Mouse (Mus musculus): Measurements from ENCODE around the gene Micu2. TPM values are rescaled to one million over a fixed set of nuclear protein-coding genes. Genes with fewer than 3 reads are reported as not detected.
"Not testable (repeated sequence)": the region's sequence is repeated elsewhere in the genome, so short reads cannot be mapped to it uniquely, and the experiment has no call there.

Gene Micu2
- total RNA-seq, 2 experiments from 2014 or later = 13.8 to 38.3 TPM

DNA sequence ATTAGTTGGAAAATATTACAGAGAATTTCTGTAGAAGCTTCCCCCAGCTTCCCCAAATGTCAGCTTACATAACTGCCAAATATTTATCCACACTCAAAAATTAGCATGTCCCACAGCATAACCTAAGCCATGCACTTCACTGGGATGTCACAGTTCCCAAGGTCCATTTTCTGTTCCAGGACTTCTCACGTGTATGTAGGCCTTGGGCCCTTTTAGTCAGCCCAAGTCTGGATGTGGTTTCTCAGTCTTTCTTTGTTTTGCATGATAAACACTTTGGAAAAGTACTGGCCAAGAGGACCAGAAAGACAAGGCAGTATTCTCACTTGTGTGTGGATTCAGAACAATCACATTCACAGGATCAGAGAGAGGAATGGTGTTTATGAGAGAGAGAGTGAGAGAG is 97.1 kb downstream of the Micu2 start:
- ATAC-seq (replicated peaks; ENCODE audit: low FRiP score, poor library complexity, severe bottlenecking) = no peak

DNA sequence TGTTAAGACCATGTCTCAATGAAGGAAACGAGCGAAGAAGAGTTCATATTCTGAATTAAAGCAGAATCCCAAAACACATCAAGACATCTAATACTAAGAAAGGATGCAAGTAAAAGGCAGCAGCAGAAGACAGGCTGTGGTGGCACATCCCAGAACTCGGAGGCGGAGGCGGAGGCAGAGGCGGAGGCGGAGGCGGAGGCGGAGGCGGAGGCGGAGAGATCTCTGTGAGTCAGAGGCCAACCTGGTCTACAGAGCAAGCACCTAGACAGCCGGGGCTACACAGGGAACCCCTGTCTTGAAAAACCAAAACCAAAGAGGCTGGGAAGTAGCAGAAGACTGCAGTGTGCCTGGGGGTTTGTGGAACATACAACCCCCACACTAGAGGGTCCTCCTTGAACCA is 102.2 kb downstream of the Micu2 start:
- ATAC-seq (replicated peaks; ENCODE audit: low FRiP score, poor library complexity, severe bottlenecking) = no peak

DNA sequence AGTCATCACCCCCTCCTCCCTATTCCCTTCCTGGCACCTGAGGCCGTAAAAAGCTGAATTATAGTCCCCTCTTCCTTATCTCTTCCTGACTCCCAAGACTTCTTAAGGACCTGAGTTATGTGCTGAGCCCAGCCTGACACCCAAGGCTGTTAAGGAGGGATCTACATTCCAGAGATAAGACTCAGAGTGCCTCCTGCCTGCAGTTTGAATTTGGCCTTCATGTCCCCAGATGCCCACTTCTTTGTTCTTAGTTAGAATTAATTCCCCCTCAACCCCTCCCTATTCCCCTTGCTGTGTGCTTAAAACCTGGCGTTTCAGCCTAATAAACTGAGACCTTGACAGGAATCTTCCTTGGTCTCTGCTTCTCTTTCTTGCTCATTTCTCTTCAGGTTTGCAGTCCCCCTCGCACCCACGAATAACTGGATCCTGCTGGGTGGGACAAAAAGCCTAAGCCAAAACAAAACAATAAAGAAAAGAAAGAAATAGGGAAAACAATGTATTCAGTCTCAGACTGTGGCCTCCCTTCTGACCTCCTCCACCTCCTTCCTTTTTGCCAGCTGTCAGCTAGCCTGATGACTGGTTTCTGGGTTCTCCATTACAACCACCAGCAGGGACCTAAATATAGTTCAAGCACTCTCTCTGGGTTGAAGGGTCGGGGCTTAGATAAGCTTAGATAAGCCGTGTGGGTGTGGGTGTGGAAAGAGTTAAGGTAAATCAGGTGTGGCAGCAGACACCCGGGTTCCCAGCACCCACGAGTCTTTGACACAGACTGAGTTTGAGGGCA is 102.8 kb downstream of the Micu2 start:
- not testable (repeated sequence) for ATAC-seq (replicated peaks; ENCODE audit: low FRiP score, poor library complexity, severe bottlenecking)

DNA sequence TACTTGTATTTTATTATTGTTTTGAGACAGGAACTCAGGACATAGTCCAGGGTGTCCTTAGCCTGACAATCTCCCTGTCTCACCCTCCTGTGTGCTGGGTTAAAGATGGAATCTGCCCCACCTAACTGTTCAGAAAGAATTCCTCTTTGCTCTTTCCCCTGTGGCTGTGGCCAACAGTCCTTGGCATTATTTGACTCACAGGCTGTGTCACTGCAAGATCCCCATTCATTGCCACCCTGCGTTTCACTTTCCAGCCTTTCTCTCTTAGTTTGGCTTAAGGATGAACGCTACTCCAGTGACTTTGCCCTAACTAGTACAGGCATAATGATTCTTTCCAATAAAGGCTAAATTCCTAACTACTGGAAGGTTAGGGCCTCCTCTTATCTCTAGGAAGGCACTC is 104.7 kb downstream of the Micu2 start:
- ATAC-seq (replicated peaks; ENCODE audit: low FRiP score, poor library complexity, severe bottlenecking) = no peak

DNA sequence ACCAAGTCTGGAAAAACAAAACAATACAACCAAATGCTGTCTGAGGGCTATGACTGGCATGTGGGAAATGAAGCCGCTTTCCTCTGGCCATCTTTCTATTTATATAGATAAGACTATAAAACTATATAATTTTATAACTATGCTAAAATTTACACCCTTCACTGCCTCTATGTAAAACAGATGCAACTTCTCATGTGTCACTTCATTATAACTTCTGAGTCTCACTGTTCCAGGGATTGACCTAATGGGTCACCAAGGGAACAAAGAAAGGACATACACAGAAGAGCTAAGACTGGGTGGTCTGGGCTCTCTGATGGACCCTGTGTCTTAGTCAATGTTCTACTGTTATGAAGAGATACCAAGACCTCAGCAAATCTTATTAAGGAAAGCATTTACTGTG is 106.1 kb downstream of the Micu2 start:
- no peak for ATAC-seq (replicated peaks; ENCODE audit: low FRiP score, poor library complexity, severe bottlenecking)

DNA sequence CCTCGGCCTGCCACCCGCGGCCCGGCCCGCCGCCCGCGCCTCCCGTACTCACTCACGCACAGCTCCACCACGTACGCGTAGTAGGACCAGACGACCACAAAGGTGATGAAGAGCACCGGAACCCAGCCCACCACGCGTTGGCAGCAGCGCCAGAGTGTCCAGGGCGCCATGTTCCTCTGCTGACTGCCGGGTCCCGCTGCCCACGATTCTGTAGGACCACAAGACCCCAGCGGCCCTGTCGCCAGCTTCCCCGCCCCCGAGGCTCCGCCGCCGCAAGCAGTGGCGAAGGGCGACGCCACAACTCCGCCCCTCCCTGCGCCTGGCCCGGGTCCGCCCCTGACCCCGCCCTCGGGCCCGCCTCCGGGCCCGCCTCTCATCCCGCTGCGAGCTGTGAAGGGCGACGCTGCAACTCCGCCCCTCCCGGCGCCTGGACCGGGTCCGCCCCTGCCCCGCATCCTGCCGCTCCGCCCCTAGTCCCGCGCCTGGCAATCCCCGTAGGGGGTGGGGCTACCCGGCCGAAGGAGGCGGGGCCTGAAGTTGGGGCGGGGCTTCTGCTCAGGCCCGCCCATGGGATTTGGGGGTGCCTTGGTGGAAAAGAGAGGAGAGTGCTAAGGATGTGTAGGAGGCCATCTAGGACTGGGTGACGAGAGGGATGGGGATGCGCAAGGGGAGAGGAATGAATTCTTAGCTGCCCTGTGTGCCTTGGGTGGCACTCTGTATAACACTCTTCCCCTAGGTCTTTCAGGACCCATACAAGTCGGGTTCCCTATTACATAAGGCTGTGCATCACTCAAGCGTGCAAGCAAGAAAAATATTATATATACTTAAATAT is 108.8 kb downstream of the Micu2 start, which contains the start of gene Zdhhc20:
TSS of gene Zdhhc20 (minus strand) at position 266 of the 832 bp plus-strand sequence.
- ATAC-seq (replicated peaks; ENCODE audit: low FRiP score, poor library complexity, severe bottlenecking) = peak; percentile 97

DNA sequence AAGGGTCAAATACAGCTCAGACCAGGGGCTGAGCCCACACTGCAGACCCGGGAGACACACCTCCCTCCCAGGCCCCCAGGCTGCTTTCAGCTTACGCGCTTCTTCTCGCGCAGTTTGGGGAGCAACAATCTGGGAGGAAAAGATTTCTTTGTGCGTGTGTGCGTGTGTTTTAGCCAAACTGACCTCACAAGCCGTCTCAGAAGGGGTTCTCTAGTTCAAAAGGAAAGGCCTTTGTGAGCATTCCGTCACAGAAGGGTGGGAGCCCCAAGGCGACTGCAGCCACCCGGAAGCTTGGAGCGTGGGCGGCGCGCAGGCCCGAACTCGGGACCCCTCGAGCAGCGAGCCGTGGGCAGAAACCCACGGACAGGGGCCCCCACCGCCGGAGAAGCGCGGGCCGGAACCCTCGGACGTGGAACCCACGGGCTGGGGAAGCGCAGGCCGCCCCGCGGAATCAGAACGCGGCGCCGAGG is 109.5 kb downstream of the Micu2 start:
- no peak for ATAC-seq (replicated peaks; ENCODE audit: low FRiP score, poor library complexity, severe bottlenecking)

DNA sequence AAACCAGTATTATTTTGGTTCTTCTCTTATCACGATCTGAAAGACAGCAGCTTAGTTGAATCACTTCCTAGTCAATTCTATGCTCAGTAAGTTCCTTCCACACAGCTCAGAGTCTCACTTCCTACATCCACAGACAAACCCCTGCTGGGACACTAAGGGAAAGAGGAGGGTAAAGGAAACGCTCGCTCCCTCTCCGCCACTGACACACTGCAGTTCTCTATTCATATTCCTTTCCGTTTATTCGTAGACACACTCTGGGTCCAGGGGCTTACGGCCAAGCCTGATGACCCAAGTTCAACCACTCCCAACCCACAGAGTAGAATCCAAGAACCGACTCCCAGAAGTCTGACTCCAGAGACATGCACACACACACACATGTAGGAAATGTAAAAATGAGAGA is 111.9 kb downstream of the Micu2 start:
- no peak for ATAC-seq (replicated peaks; ENCODE audit: low FRiP score, poor library complexity, severe bottlenecking)

DNA sequence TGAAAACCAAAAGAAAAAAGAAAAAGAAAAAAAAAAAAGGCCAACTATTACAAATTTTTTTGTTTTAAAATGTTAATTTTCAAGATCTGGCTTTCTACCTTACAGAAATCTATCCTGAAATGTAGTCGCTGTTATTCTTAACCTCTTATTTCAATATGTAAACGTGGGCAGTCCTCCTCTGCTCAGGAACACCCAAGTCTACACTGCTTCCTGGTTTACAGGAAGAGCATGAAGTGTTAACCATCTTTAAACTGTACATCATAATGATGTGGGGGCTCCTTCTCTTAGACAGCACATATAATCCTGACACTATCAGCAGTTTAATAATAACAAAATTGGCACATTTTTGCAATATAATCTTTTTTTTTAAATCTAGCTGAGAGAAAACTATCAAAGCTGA is 113.0 kb downstream of the Micu2 start:
- no peak for ATAC-seq (replicated peaks; ENCODE audit: low FRiP score, poor library complexity, severe bottlenecking)

DNA sequence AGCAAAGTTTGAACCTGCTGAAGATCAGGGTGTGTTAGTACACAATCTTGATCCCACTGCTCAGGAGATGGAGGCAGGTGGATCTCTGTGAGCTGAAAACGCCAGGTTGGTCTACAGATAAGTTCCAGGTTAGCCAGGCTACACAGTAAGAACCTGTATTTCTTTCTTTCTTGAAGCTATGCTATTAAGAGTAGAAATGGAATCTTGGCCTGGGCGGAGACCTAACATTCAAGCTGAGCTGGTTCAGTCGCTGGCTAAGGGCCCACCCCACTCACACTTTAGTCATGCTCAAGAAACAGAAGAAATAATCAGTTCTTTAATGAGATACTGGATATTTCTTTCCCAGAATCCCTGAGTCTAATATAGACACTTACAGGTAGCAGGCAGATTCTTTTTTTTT is 115.7 kb downstream of the Micu2 start:
- ATAC-seq (replicated peaks; ENCODE audit: low FRiP score, poor library complexity, severe bottlenecking) = no peak

DNA sequence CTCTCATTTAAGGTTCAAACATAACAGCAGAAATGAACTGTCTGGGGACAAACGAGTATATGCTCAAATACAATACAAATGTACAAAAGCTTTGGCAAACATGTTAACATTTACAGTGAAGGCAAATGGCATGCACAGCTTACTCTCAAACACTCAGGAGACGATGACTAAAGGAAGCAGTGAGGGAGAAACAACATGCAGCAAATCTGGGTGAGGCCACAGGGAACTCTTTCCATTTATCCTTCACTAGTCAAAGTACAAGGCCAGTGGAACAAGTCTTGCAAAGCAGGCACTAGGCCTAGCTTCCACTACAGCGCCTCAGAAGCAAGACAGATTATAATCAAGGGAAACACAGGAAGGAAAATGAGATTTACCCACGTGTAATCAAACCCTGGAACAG is 116.3 kb downstream of the Micu2 start:
- ATAC-seq (replicated peaks; ENCODE audit: low FRiP score, poor library complexity, severe bottlenecking) = no peak

DNA sequence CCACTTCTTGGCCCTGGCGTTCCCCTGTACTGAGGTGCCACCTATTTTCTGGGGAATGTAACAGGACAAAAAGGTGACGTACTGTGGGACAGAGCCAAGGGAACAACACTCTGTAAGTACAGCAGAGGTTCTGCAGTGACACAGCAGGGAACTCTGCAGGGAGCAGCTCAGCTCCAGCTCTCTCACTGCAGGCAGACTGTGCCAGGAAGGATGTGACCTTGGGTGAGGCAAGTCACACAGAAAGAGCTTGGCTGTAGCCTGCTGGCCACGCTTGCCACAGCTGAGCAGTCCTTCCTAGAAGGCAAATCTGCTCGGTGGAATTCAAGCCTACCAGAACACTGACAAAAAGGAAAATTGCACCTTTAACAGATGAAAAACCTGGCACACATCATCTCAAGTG is 117.3 kb downstream of the Micu2 start:
- no peak for ATAC-seq (replicated peaks; ENCODE audit: low FRiP score, poor library complexity, severe bottlenecking)

DNA sequence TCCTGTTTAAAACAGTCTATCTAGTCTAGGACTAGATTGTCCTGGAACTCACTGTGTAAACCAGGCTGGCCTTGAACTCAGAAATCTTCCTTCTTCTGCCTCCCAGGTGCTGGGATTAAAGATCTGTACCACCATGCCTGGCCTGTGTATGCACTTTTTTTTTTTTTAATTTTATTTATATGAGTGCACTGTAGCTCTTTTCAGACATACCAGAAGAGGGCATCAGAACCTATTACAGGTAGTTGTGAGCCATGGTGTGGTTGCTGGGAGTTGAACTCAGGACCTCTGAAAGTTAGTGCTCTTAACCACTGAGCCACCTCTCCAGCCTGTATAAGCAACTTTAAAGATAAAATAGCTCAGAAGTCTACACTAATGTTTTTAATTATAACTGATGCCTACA is 118.0 kb downstream of the Micu2 start:
- ATAC-seq (replicated peaks; ENCODE audit: low FRiP score, poor library complexity, severe bottlenecking) = no peak

DNA sequence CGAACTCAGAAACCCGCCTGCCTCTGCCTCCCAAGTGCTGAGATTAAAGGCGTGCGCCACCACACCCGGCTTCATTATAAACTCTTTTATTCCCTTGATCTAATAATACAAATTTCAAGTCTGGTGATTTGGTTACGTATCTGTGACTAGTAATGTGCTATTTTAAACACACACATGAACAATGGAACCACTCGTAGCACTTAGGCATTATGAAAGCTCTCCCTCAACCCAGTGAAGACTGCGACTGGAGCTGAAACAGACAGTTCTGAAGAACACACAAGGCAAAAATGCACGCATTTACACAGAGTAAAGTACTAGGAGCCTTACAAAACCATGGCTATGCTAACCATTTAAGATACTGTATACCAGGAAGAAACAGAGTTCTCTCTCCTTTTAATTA is 121.1 kb downstream of the Micu2 start:
- ATAC-seq (replicated peaks; ENCODE audit: low FRiP score, poor library complexity, severe bottlenecking) = no peak

DNA sequence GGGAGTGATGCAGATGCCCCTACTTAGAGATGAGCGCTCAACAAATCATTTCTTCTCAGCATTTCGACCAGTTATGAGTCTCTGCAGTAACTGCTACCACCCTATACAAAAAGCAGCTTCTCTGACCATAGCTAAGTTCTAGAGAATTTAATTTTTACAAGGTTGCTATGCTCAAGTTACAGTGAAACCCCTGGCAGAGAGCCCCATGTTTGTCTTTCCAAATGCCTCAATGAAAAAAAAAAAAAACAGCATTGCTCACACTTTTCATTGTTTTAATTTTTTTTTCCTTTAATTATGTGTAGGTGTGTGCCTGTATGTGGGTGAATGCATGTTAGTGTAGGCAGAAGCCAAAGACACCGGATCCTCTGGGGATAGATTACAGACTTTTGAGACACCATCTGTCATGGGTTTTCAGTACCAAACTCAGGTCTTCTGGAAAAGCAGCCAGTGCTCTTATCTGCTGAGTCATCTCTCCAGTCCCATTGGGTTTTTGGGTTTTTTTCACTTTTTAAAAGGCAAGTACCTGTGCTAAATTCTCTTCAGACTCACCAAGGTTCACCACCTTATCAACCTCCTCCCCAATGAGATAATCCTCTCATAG is 132.3 kb downstream of the Micu2 start:
- no peak for ATAC-seq (replicated peaks; ENCODE audit: low FRiP score, poor library complexity, severe bottlenecking)

Other genes starting within 250 kb of the Micu2 start
- 6.3 and 7.9 TPM in 2 replicates for gene Lats2, start 240.9 kb downstream of the Micu2 start, total RNA-seq (2015; ENCODE audit: low replicate concordance)
- gene Lats2, start 240.9 kb downstream of the Micu2 start, total RNA-seq (2017; ENCODE audit: low replicate concordance) = 9.9 and 16.0 TPM in 2 replicates
- gene Sap18, start 201.1 kb downstream of the Micu2 start, total RNA-seq (2015; ENCODE audit: low replicate concordance) = 35.7 and 47.8 TPM in 2 replicates
- 4.3 and 16.0 TPM in 2 replicates for gene Sap18, start 201.1 kb downstream of the Micu2 start, total RNA-seq (2017; ENCODE audit: low replicate concordance)
- gene Ska3, start 173.1 kb downstream of the Micu2 start, total RNA-seq (2015; ENCODE audit: low replicate concordance) = 10.4 and 16.7 TPM in 2 replicates
- 8.9 and 16.1 TPM in 2 replicates for gene Ska3, start 173.1 kb downstream of the Micu2 start, total RNA-seq (2017; ENCODE audit: low replicate concordance)
- gene Mrpl57, start 173.0 kb downstream of the Micu2 start, total RNA-seq (2015; ENCODE audit: low replicate concordance) = 4.0 and 15.5 TPM in 2 replicates
- 5.3 and 10.4 TPM in 2 replicates for gene Mrpl57, start 173.0 kb downstream of the Micu2 start, total RNA-seq (2017; ENCODE audit: low replicate concordance)
- 11.3 and 12.5 TPM in 2 replicates for gene Zdhhc20, start 109.0 kb downstream of the Micu2 start, total RNA-seq (2015; ENCODE audit: low replicate concordance)
- gene Zdhhc20, start 109.0 kb downstream of the Micu2 start, total RNA-seq (2017; ENCODE audit: low replicate concordance) = 8.6 and 10.7 TPM in 2 replicates
- gene Fgf9, start 71.3 kb upstream of the Micu2 start, total RNA-seq (2015; ENCODE audit: low replicate concordance) = not detected in 2 replicates
- not detected in 2 replicates for gene Fgf9, start 71.3 kb upstream of the Micu2 start, total RNA-seq (2017; ENCODE audit: low replicate concordance)

Data from erythroblast, adult 5-6 weeks (primary cell).